Mouse (Mus musculus): ENCODE measurements at regions not wholly inside any gene's neighbourhood (a gene's known extent, or its start where the extent isn't known, plus 50 kb on each side); places are given as distances from the start of the nearest gene placed in this dataset.

- Histone ChIP-seq H3K27me3 (ENCODE audit: control insufficient read depth) (no peaks in the 10 kb centered on the region), H3K36me3 (ENCODE audit: control insufficient read depth) (no peaks in the 10 kb centered on the region), H3K9me3 (ENCODE audit: control insufficient read depth, low read length) (no peaks in the 10 kb centered on the region), H3K4me3 (replicated peaks) (no peak overlapping the region), H3K4me1 (ENCODE audit: control insufficient read depth) (no peaks in the 10 kb centered on the region)
- TF ChIP-seq GATA1 (IDR thresholded peaks at IDR 0.05; ENCODE audit: low read length): no peak
- no peak for TF ChIP-seq TAL1 (IDR thresholded peaks at IDR 0.05; ENCODE audit: low read length)
These were observed 205.5 kb downstream of the Phlda1 start for GRCm38 (mm10) chr10:111711519-111712113.

GRCm38 (mm10) chr10:111712991-111713390 is 206.9 kb downstream of the Phlda1 start:
- Histone ChIP-seq H3K9me3 (ENCODE audit: control insufficient read depth, low read length) (no peaks in the 10 kb centered on the region), H3K4me1 (ENCODE audit: control insufficient read depth) (no peaks in the 10 kb centered on the region), H3K36me3 (ENCODE audit: control insufficient read depth) (no peaks in the 10 kb centered on the region), H3K27me3 (ENCODE audit: control insufficient read depth) (no peaks in the 10 kb centered on the region), H3K4me3 (replicated peaks) (no peak overlapping the region)
- TF ChIP-seq TAL1 (IDR thresholded peaks at IDR 0.05; ENCODE audit: low read length) (no peak), GATA1 (IDR thresholded peaks at IDR 0.05; ENCODE audit: low read length) (no peak)

- no peak for TF ChIP-seq TAL1 (IDR thresholded peaks at IDR 0.05; ENCODE audit: low read length)
- no peaks in the 10 kb centered on the region for H3K4me1 ChIP-seq (ENCODE audit: control insufficient read depth)
- H3K36me3 ChIP-seq (ENCODE audit: control insufficient read depth): no peaks in the 10 kb centered on the region
- no peaks in the 10 kb centered on the region for H3K9me3 ChIP-seq (ENCODE audit: control insufficient read depth, low read length)
- no peaks in the 10 kb centered on the region for H3K27me3 ChIP-seq (ENCODE audit: control insufficient read depth)
- H3K4me3 ChIP-seq (replicated peaks): no peak overlapping the region
These were observed 207.6 kb downstream of the Phlda1 start for GRCm38 (mm10) chr10:111713676-111714075.

- H3K36me3 ChIP-seq (ENCODE audit: control insufficient read depth): no peaks in the 10 kb centered on the region
- H3K9me3 ChIP-seq (ENCODE audit: control insufficient read depth, low read length): no peaks in the 10 kb centered on the region
- no peak overlapping the region for H3K4me3 ChIP-seq (replicated peaks)
- no peaks in the 10 kb centered on the region for H3K27me3 ChIP-seq (ENCODE audit: control insufficient read depth)
- H3K4me1 ChIP-seq (ENCODE audit: control insufficient read depth): no peaks in the 10 kb centered on the region
- no peak for TF ChIP-seq GATA1 (IDR thresholded peaks at IDR 0.05; ENCODE audit: low read length)
These were observed 209.1 kb downstream of the Phlda1 start for GRCm38 (mm10) chr10:111715172-111715571.

- TF ChIP-seq TAL1 (IDR thresholded peaks at IDR 0.05; ENCODE audit: low read length): no peak
- Histone ChIP-seq H3K4me1 (ENCODE audit: control insufficient read depth) (no peaks in the 10 kb centered on the region), H3K36me3 (ENCODE audit: control insufficient read depth) (no peaks in the 10 kb centered on the region), H3K9me3 (ENCODE audit: control insufficient read depth, low read length) (no peaks in the 10 kb centered on the region), H3K4me3 (replicated peaks) (no peak overlapping the region), H3K27me3 (ENCODE audit: control insufficient read depth) (no peaks in the 10 kb centered on the region)
These were observed 213.5 kb downstream of the Phlda1 start for GRCm38 (mm10) chr10:111719632-111720031.

GRCm38 (mm10) chr10:111721068-111721467 is 215.0 kb downstream of the Phlda1 start:
- H3K4me1 ChIP-seq (ENCODE audit: control insufficient read depth): no peaks in the 10 kb centered on the region
- no peak for TF ChIP-seq TAL1 (IDR thresholded peaks at IDR 0.05; ENCODE audit: low read length)
- no peak for TF ChIP-seq GATA1 (IDR thresholded peaks at IDR 0.05; ENCODE audit: low read length)

GRCm38 (mm10) chr10:111723885-111724284 is 217.8 kb downstream of the Phlda1 start:
- Histone ChIP-seq H3K36me3 (ENCODE audit: control insufficient read depth) (no peaks in the 10 kb centered on the region), H3K9me3 (ENCODE audit: control insufficient read depth, low read length) (no peaks in the 10 kb centered on the region), H3K4me1 (ENCODE audit: control insufficient read depth) (no peaks in the 10 kb centered on the region), H3K27me3 (ENCODE audit: control insufficient read depth) (no peaks in the 10 kb centered on the region), H3K4me3 (replicated peaks) (no peak overlapping the region)
- no peak for TF ChIP-seq TAL1 (IDR thresholded peaks at IDR 0.05; ENCODE audit: low read length)

More at GRCm38 (mm10) chr10:111721068-111721467, 215.0 kb downstream of the Phlda1 start:
- Histone ChIP-seq H3K27me3 (ENCODE audit: control insufficient read depth) (no peaks in the 10 kb centered on the region), H3K4me3 (replicated peaks) (no peak overlapping the region), H3K36me3 (ENCODE audit: control insufficient read depth) (no peaks in the 10 kb centered on the region), H3K9me3 (ENCODE audit: control insufficient read depth, low read length) (no peaks in the 10 kb centered on the region)

- no peak for TF ChIP-seq GATA1 (IDR thresholded peaks at IDR 0.05; ENCODE audit: low read length)
- no peak for TF ChIP-seq TAL1 (IDR thresholded peaks at IDR 0.05; ENCODE audit: low read length)
- Histone ChIP-seq H3K9me3 (ENCODE audit: control insufficient read depth, low read length) (no peaks in the 10 kb centered on the region), H3K4me3 (replicated peaks) (no peak overlapping the region), H3K4me1 (ENCODE audit: control insufficient read depth) (no peaks in the 10 kb centered on the region), H3K27me3 (ENCODE audit: control insufficient read depth) (no peaks in the 10 kb centered on the region), H3K36me3 (ENCODE audit: control insufficient read depth) (no peaks in the 10 kb centered on the region)
These were observed 218.7 kb downstream of the Phlda1 start for GRCm38 (mm10) chr10:111724574-111725414.

GRCm38 (mm10) chr10:111736026-111736425 is 229.9 kb downstream of the Phlda1 start:
- Histone ChIP-seq H3K36me3 (ENCODE audit: control insufficient read depth) (no peaks in the 10 kb centered on the region), H3K4me3 (replicated peaks) (no peak overlapping the region), H3K4me1 (ENCODE audit: control insufficient read depth) (no peaks in the 10 kb centered on the region), H3K9me3 (ENCODE audit: control insufficient read depth, low read length) (no peaks in the 10 kb centered on the region), H3K27me3 (ENCODE audit: control insufficient read depth) (no peaks in the 10 kb centered on the region)
- TF ChIP-seq TAL1 (IDR thresholded peaks at IDR 0.05; ENCODE audit: low read length): no peak
- no peak for TF ChIP-seq GATA1 (IDR thresholded peaks at IDR 0.05; ENCODE audit: low read length)
